Mouse (Mus musculus): ENCODE measurements at regions not wholly inside any gene's neighbourhood (a gene's known extent, or its start where the extent isn't known, plus 50 kb on each side); places are given as distances from the start of the nearest gene placed in this dataset.

- Histone ChIP-seq H3K36me3 (no peaks in the 10 kb centered on the region), H3K4me1 (peaks cover 14% of the 10 kb centered on the region), H3K27me3 (no peaks in the 10 kb centered on the region), H3K9me3 (no peaks in the 10 kb centered on the region), H3K9ac (no peak overlapping the region), H3K4me2 (replicated peaks) (no peak overlapping the region), H3K4me3 (no peak overlapping the region), H3K27ac (peak overlapping the region; percentile 78)
- ATAC-seq (ENCODE audit: insufficient number of reproducible peaks, insufficient read depth, low FRiP score, low TSS enrichment): no peak
- WGBS: 52% methylated on average over 2 of the region's 2 CpGs
Observed at GRCm38 (mm10) chr1:57673415-57673814, 100.5 kb upstream of the Spats2l start.

- 19% methylated on average over 7 of the region's 7 CpGs for WGBS
- no peaks in the 10 kb centered on the region for H3K27me3 ChIP-seq
- peaks cover 14% of the 10 kb centered on the region for H3K4me1 ChIP-seq
- H3K4me3 ChIP-seq: no peak overlapping the region
- H3K9ac ChIP-seq: no peak overlapping the region
- H3K4me2 ChIP-seq (replicated peaks): no peak overlapping the region
- H3K27ac ChIP-seq: peak overlapping the region; percentile 78
- no peak; the same call in 1 of the 2 replicates for ATAC-seq (ENCODE audit: insufficient number of reproducible peaks, insufficient read depth, low FRiP score, low TSS enrichment)
- H3K36me3 ChIP-seq: no peaks in the 10 kb centered on the region
- H3K9me3 ChIP-seq: no peaks in the 10 kb centered on the region
Observed at GRCm38 (mm10) chr1:57673957-57674699, 99.8 kb upstream of the Spats2l start.

GRCm38 (mm10) chr1:57684387-57685162 is 89.4 kb upstream of the Spats2l start:
- 40% methylated on average over 14 of the region's 14 CpGs for WGBS
- no peak overlapping the region for H3K4me2 ChIP-seq (replicated peaks)
- no peaks in the 10 kb centered on the region for H3K4me1 ChIP-seq
- H3K27me3 ChIP-seq: no peaks in the 10 kb centered on the region
- H3K9me3 ChIP-seq: no peaks in the 10 kb centered on the region
- H3K9ac ChIP-seq: no peak overlapping the region
- 0 out of 2 replicates have a peak overlapping the region, but pooled peaks have one; percentile 9 for H3K27ac ChIP-seq
- no peaks in the 10 kb centered on the region for H3K36me3 ChIP-seq
- H3K4me3 ChIP-seq: no peak overlapping the region
- no peak for ATAC-seq (ENCODE audit: insufficient number of reproducible peaks, insufficient read depth, low FRiP score, low TSS enrichment)

- no peak for ATAC-seq (ENCODE audit: insufficient number of reproducible peaks, insufficient read depth, low FRiP score, low TSS enrichment)
- no peak overlapping the region for H3K4me3 ChIP-seq
- H3K4me1 ChIP-seq: no peaks in the 10 kb centered on the region
- no peak overlapping the region for H3K27ac ChIP-seq
- no peaks in the 10 kb centered on the region for H3K27me3 ChIP-seq
- no peak overlapping the region for H3K4me2 ChIP-seq (replicated peaks)
- H3K9me3 ChIP-seq: no peaks in the 10 kb centered on the region
- no peak overlapping the region for H3K9ac ChIP-seq
- H3K36me3 ChIP-seq: no peaks in the 10 kb centered on the region
Observed at GRCm38 (mm10) chr1:57689253-57689652, 84.7 kb upstream of the Spats2l start.

- H3K9ac ChIP-seq: no peak overlapping the region
- no peaks in the 10 kb centered on the region for H3K4me1 ChIP-seq
- H3K4me3 ChIP-seq: no peak overlapping the region
- no peaks in the 10 kb centered on the region for H3K9me3 ChIP-seq
- H3K4me2 ChIP-seq (replicated peaks): no peak overlapping the region
- no peaks in the 10 kb centered on the region for H3K27me3 ChIP-seq
- H3K36me3 ChIP-seq: no peaks in the 10 kb centered on the region
- no peak for ATAC-seq (ENCODE audit: insufficient number of reproducible peaks, insufficient read depth, low FRiP score, low TSS enrichment)
- H3K27ac ChIP-seq: no peak overlapping the region
- 86% methylated on average over 4 of the region's 4 CpGs for WGBS
Observed at GRCm38 (mm10) chr1:57707906-57708305, 66.1 kb upstream of the Spats2l start.

GRCm38 (mm10) chr1:57712916-57713503 is 61.0 kb upstream of the Spats2l start:
- H3K4me2 ChIP-seq (replicated peaks): no peak overlapping the region
- no peaks in the 10 kb centered on the region for H3K36me3 ChIP-seq
- H3K9ac ChIP-seq: no peak overlapping the region
- 0 out of 2 replicates have a peak, but pooled peaks cover 3% of the 10 kb centered on the region for H3K4me1 ChIP-seq
- ATAC-seq (ENCODE audit: insufficient number of reproducible peaks, insufficient read depth, low FRiP score, low TSS enrichment): 0 out of 2 replicates have a peak, but pooled peaks have one; percentile 28
- no peak overlapping the region; the same call in 1 of the 2 replicates for H3K27ac ChIP-seq
- 36% methylated on average over 5 of the region's 5 CpGs for WGBS
- no peaks in the 10 kb centered on the region for H3K27me3 ChIP-seq
- H3K9me3 ChIP-seq: no peaks in the 10 kb centered on the region
- no peak overlapping the region for H3K4me3 ChIP-seq

GRCm38 (mm10) chr1:57717139-57717800 is 56.7 kb upstream of the Spats2l start:
- Histone ChIP-seq H3K9ac (no peak overlapping the region), H3K27ac (no peak overlapping the region)

GRCm38 (mm10) chr1:57718409-57718808 is 55.6 kb upstream of the Spats2l start:
- no peak overlapping the region for H3K4me2 ChIP-seq (replicated peaks)
- no peaks in the 10 kb centered on the region for H3K9me3 ChIP-seq
- no peak overlapping the region for H3K4me3 ChIP-seq
- no peak overlapping the region for H3K27ac ChIP-seq
- no peak overlapping the region for H3K9ac ChIP-seq
- no peaks in the 10 kb centered on the region for H3K4me1 ChIP-seq
- H3K36me3 ChIP-seq: no peaks in the 10 kb centered on the region
- 76% methylated on average over 7 of the region's 7 CpGs for WGBS
- H3K27me3 ChIP-seq: no peaks in the 10 kb centered on the region
- no peak for ATAC-seq (ENCODE audit: insufficient number of reproducible peaks, insufficient read depth, low FRiP score, low TSS enrichment)

More at GRCm38 (mm10) chr1:57717139-57717800, 56.7 kb upstream of the Spats2l start:
- WGBS: 77% methylated on average over 5 of the region's 5 CpGs
- ATAC-seq (ENCODE audit: insufficient number of reproducible peaks, insufficient read depth, low FRiP score, low TSS enrichment): no peak
- Histone ChIP-seq H3K4me1 (0 out of 2 replicates have a peak, but pooled peaks cover 3% of the 10 kb centered on the region), H3K27me3 (no peaks in the 10 kb centered on the region), H3K36me3 (no peaks in the 10 kb centered on the region), H3K9me3 (no peaks in the 10 kb centered on the region), H3K4me2 (replicated peaks) (no peak overlapping the region), H3K4me3 (no peak overlapping the region)
